Comparison of ENCODE assay signal across 27 mouse cellular contexts in the genomic region with DNA sequence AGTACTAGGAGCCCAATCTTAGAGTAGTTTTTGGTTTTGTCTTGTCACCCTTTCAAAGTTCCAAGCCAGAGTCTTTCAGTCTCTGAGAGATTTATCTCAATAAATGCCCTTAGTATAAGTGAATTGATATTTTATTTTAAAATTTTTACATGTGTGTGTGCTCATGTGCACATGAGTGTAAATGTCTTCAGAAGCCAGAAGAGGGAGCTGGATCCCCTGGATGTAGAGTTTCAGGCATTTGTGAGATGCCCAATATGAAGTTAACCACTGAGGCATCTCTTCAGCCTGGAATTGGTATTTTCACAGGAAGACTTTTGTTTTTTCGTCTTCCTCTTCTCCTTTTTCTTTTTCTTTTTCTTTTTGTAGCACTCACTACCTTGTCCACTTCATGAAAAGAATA.
DNase-seq lines count a peak whose midpoint lies in the region; ATAC-seq and TF ChIP-seq lines count a peak whose summit lies in the region.
"Had no signal": no experiment of that assay in that cellular context is flagged by ENCODE, and none has a peak within 500 bp of the region (broad histone marks: within the 10 kb centered on the region; RNA-seq: fewer than 3 reads in every experiment).

No protein-coding gene starts in this region.

- peak; percentile 30 for DNase-seq in hindbrain, postnatal 0 days (ENCODE audit: low spot score)
- no peak for DNase-seq in hindbrain, embryonic 11.5 days (ENCODE audit: low spot score)
- DNase-seq in lung, embryonic 14.5 days: peak; percentile 25
- no peak for DNase-seq in lung, adult 18-20 months
- peak; percentile 34 for DNase-seq in CH12.LX (ENCODE audit: extremely low read depth)
- DNase-seq in Patski (ENCODE audit: low read depth, low spot score): no peak
- DNase-seq in thymus, postnatal 4 days: no peak
- no peak for DNase-seq in kidney, postnatal 14 days
- DNase-seq: adrenal gland, postnatal 14 days; cerebellum, adult 8-10 months; cerebellum, postnatal 36 days; heart, postnatal 10 days; kidney, adult 2 months; kidney, postnatal 25 days; lung, postnatal 10 days; right cerebral cortex, postnatal 25 days; spleen, adult 18-20 months; thymus, postnatal 14 days had no signal

- dilution Hi-C loops in CH12.LX (cut with MboI; ENCODE audit: extremely low pct_ligation_motif_present, extremely low pct_unique_long_range_greater_than_20kb, low sequenced_read_pairs): no loop called here

- no peak for TF ChIP-seq POLR2A in CH12.LX (IDR thresholded peaks at IDR 0.05; ENCODE audit: low read depth, low read length)

- H3K27ac ChIP-seq in hindbrain, postnatal 0 days: no peak overlapping the region
- no peak overlapping the region for H3K27ac ChIP-seq in hindbrain, embryonic 11.5 days (ENCODE audit: low read depth, low read length)
- H3K27ac ChIP-seq in lung, embryonic 14.5 days (ENCODE audit: low read depth): no peak overlapping the region
- H3K27ac ChIP-seq in CH12.LX (ENCODE audit: insufficient read depth, low read depth): no peak overlapping the region
- H3K27ac ChIP-seq: embryonic facial prominence, embryonic 15.5 days; hindbrain, embryonic 12.5 days; liver, embryonic 14.5 days; neural tube, embryonic 12.5 days had no signal

- no peak overlapping the region for H3K9ac ChIP-seq in hindbrain, postnatal 0 days (replicated peaks; ENCODE audit: low read length)
- no peak overlapping the region for H3K9ac ChIP-seq in hindbrain, embryonic 11.5 days (ENCODE audit: low read depth, low read length)
- H3K9ac ChIP-seq in lung, embryonic 14.5 days: no peak overlapping the region
- H3K9ac ChIP-seq in CH12.LX (ENCODE audit: insufficient read depth, low read depth): no peak overlapping the region
- H3K9ac ChIP-seq: embryonic facial prominence, embryonic 15.5 days; hindbrain, embryonic 12.5 days; liver, embryonic 14.5 days; neural tube, embryonic 12.5 days had no signal

- H3K4me2 ChIP-seq in hindbrain, postnatal 0 days (ENCODE audit: low read depth, low read length): no peak overlapping the region
- H3K4me2 ChIP-seq in hindbrain, embryonic 11.5 days (replicated peaks; ENCODE audit: low read depth, low read length): no peak overlapping the region
- no peak overlapping the region for H3K4me2 ChIP-seq in lung, embryonic 14.5 days
- H3K4me2 ChIP-seq in CH12.LX (ENCODE audit: insufficient read depth, low read depth, poor library complexity, severe bottlenecking): no peak overlapping the region
- H3K4me2 ChIP-seq: embryonic facial prominence, embryonic 15.5 days; heart, embryonic 11.5 days; hindbrain, embryonic 12.5 days; midbrain, embryonic 11.5 days; neural tube, embryonic 12.5 days had no signal

- POLR2A ChIA-PET in Patski (lab: Charles Lee): no interaction called here

- CTCF ChIA-PET in Patski (lab: Charles Lee): interaction anchor here (1.3 to 1.4 kb wide), 2 partner anchors 13 to 23 kb away, joined by 4 to 5 read pairs; no protein-coding TSS in a partner anchor

- in situ Hi-C loops in CH12.LX (cut with MboI; ENCODE audit: low pct_ligation_motif_present, low pct_unique_long_range_greater_than_20kb, low sequenced_read_pairs): no loop called here
- in situ Hi-C loops in Patski (cut with MboI; ENCODE audit: low pct_unique_long_range_greater_than_20kb): no loop called here

- no peaks in the 10 kb centered on the region for H3K79me2 ChIP-seq in CH12.LX (replicated peaks; ENCODE audit: control insufficient read depth, extremely low read depth, insufficient read depth, poor library complexity, severe bottlenecking)

- H3K27me3 ChIP-seq in hindbrain, postnatal 0 days (ENCODE audit: insufficient read depth, low read length): no peaks in the 10 kb centered on the region
- no peaks in the 10 kb centered on the region for H3K27me3 ChIP-seq in hindbrain, embryonic 11.5 days (ENCODE audit: control insufficient read depth, insufficient read depth, low read length)
- no peaks in the 10 kb centered on the region for H3K27me3 ChIP-seq in lung, embryonic 14.5 days (ENCODE audit: insufficient read depth, low read length)
- H3K27me3 ChIP-seq in CH12.LX (replicated peaks) (no peaks in the 10 kb centered on the region), Patski (no peaks in the 10 kb centered on the region)
- H3K27me3 ChIP-seq: embryonic facial prominence, embryonic 15.5 days; hindbrain, embryonic 12.5 days; neural tube, embryonic 12.5 days had no signal

- WGBS in hindbrain, postnatal 0 days: 90% methylated on average over 1 of the region's 1 CpGs
- 96% methylated on average over 1 of the region's 1 CpGs for WGBS in hindbrain, embryonic 11.5 days
- 67% methylated on average over 1 of the region's 1 CpGs for WGBS in lung, embryonic 14.5 days

- H3K4me3 ChIP-seq in hindbrain, postnatal 0 days (ENCODE audit: low read length): no peak overlapping the region
- H3K4me3 ChIP-seq in hindbrain, embryonic 11.5 days (ENCODE audit: low read depth, low read length): no peak overlapping the region
- no peak overlapping the region for H3K4me3 ChIP-seq in lung, embryonic 14.5 days (ENCODE audit: low read depth, low read length)
- H3K4me3 ChIP-seq in CH12.LX (replicated peaks in 1 of 3; ENCODE audit: low read depth in 2 of 3, low read length in 2 of 3, poor library complexity in 1 of 3): no peak overlapping the region
- H3K4me3 ChIP-seq: embryonic facial prominence, embryonic 15.5 days; hindbrain, embryonic 12.5 days; neural tube, embryonic 12.5 days had no signal

- no peaks in the 10 kb centered on the region for H3K9me3 ChIP-seq in hindbrain, postnatal 0 days (ENCODE audit: low read length)
- no peaks in the 10 kb centered on the region for H3K9me3 ChIP-seq in hindbrain, embryonic 11.5 days (ENCODE audit: control insufficient read depth, low read length)
- H3K9me3 ChIP-seq in lung, embryonic 14.5 days (ENCODE audit: low read depth, low read length): no peaks in the 10 kb centered on the region
- H3K9me3 ChIP-seq in CH12.LX (replicated peaks; ENCODE audit: low read length): peaks cover 3% of the 10 kb centered on the region
- H3K9me3 ChIP-seq: embryonic facial prominence, embryonic 15.5 days; hindbrain, embryonic 12.5 days; neural tube, embryonic 12.5 days had no signal

- TF ChIP-seq RAD21 in CH12.LX (IDR thresholded peaks at IDR 0.05; ENCODE audit: low read depth, low read length): peak; percentile 60

- peak; percentile 56 for TF ChIP-seq CTCF in hindbrain, postnatal 0 days (IDR thresholded peaks at IDR 0.05; ENCODE audit: low read depth)
- TF ChIP-seq CTCF in lung, embryonic 14.5 days (IDR thresholded peaks at IDR 0.05; ENCODE audit: low read depth): peak; percentile 23
- TF ChIP-seq CTCF in CH12.LX (conservative IDR thresholded peaks at IDR 0.05 in 1 of 2, IDR thresholded peaks at IDR 0.05 in 1 of 2; ENCODE audit: low read depth in 2 of 2, low read length in 2 of 2): peak in 1 of 2 experiments; percentile 61; a peak in 2 of 4 replicates
- TF ChIP-seq CTCF in Patski (IDR thresholded peaks at IDR 0.05): peak; percentile 44

- ATAC-seq in hindbrain, postnatal 0 days: no peak
- ATAC-seq in hindbrain, embryonic 11.5 days (ENCODE audit: low FRiP score): no peak
- no peak for ATAC-seq in lung, embryonic 14.5 days (ENCODE audit: insufficient read depth)
- no peak for ATAC-seq in Patski
- ATAC-seq: activated CD4-positive, CD25-positive, alpha-beta regulatory T cell, adult 4 months; CD4-positive, CD25-positive, alpha-beta regulatory T cell, adult 4 months had no signal

- TF ChIP-seq EP300 in CH12.LX (IDR thresholded peaks at IDR 0.05; ENCODE audit: low read length): no peak

- no peaks in the 10 kb centered on the region for H3K36me3 ChIP-seq in hindbrain, postnatal 0 days (ENCODE audit: insufficient read depth, low read length)
- no peaks in the 10 kb centered on the region for H3K36me3 ChIP-seq in hindbrain, embryonic 11.5 days (ENCODE audit: control insufficient read depth, insufficient read depth, low read length)
- no peaks in the 10 kb centered on the region for H3K36me3 ChIP-seq in lung, embryonic 14.5 days (ENCODE audit: insufficient read depth)
- no peaks in the 10 kb centered on the region for H3K36me3 ChIP-seq in CH12.LX (replicated peaks in 1 of 2; ENCODE audit: control insufficient read depth in 1 of 2, insufficient read depth in 1 of 2, low read length in 1 of 2)
- H3K36me3 ChIP-seq: embryonic facial prominence, embryonic 15.5 days; G1E; hindbrain, embryonic 12.5 days; neural tube, embryonic 12.5 days had no signal

- H3K4me1 ChIP-seq in hindbrain, postnatal 0 days (ENCODE audit: insufficient read depth, low read length): no peaks in the 10 kb centered on the region
- H3K4me1 ChIP-seq in hindbrain, embryonic 11.5 days (replicated peaks; ENCODE audit: control insufficient read depth, insufficient read depth, low read length): no peaks in the 10 kb centered on the region
- H3K4me1 ChIP-seq in lung, embryonic 14.5 days (ENCODE audit: insufficient read depth): no peaks in the 10 kb centered on the region
- no peaks in the 10 kb centered on the region for H3K4me1 ChIP-seq in CH12.LX (ENCODE audit: control insufficient read depth in 1 of 2, insufficient read depth in 2 of 2)
- H3K4me1 ChIP-seq: embryonic facial prominence, embryonic 15.5 days; hindbrain, embryonic 12.5 days; neural tube, embryonic 12.5 days had no signal

TF ChIP-seq in CH12.LX, 34 proteins besides CTCF, POLR2A, EP300 and RAD21:
- TF ChIP-seq USF1 (IDR thresholded peaks at IDR 0.05; ENCODE audit: low read depth, low read length): no peak
- TF ChIP-seq RCOR1 (conservative IDR thresholded peaks at IDR 0.05; ENCODE audit: low read depth, low read length): no peak
- TF ChIP-seq SIN3A (IDR thresholded peaks at IDR 0.05; ENCODE audit: low read length): no peak
- TF ChIP-seq MXI1 (IDR thresholded peaks at IDR 0.05; ENCODE audit: low read depth, low read length): no peak
- peak; percentile 49 for TF ChIP-seq SMC3 (IDR thresholded peaks at IDR 0.05; ENCODE audit: low read depth, low read length)

Comparison
In these comparisons a context has a peak if more than half of its experiments do, and no peak if none do; other contexts are left out.
1. DNase-seq: peak in hindbrain, postnatal 0 days (single experiment), lung, embryonic 14.5 days (single experiment) and CH12.LX (single experiment); none in hindbrain, embryonic 11.5 days (single experiment), lung, adult 18-20 months (0 of 2), Patski (single experiment), thymus, postnatal 4 days (single experiment) and kidney, postnatal 14 days (single experiment).